Mouse (Mus musculus): ENCODE results near the gene Nadk2.

GRCm38 (mm10) chr15:9073067-9073608 lies 2.1 kb downstream of the Nadk2 start:
- TF ChIP-seq CTCF (conservative IDR thresholded peaks at IDR 0.05; ENCODE audit: low read length), result no peak
- no peak for TF ChIP-seq POU5F1 (IDR thresholded peaks at IDR 0.05; ENCODE audit: borderline replicate concordance, low read length)
- no peak for TF ChIP-seq NANOG (IDR thresholded peaks at IDR 0.05; ENCODE audit: borderline replicate concordance, low read length)
